Mouse (Mus musculus) adipocyte (in vitro differentiated cells): Measurements from ENCODE around the gene Elmo3.
A peak's percentile ranks its signal among the peaks of the same experiment; 100 is the strongest.

ENCODE experiments used
- DNase-seq: peaks from one replicate; pipeline ENCODE4 v3.0.0-alpha.2; 2016; ENCODE audit warnings: low spot score

Elmo3 gene

DNA sequence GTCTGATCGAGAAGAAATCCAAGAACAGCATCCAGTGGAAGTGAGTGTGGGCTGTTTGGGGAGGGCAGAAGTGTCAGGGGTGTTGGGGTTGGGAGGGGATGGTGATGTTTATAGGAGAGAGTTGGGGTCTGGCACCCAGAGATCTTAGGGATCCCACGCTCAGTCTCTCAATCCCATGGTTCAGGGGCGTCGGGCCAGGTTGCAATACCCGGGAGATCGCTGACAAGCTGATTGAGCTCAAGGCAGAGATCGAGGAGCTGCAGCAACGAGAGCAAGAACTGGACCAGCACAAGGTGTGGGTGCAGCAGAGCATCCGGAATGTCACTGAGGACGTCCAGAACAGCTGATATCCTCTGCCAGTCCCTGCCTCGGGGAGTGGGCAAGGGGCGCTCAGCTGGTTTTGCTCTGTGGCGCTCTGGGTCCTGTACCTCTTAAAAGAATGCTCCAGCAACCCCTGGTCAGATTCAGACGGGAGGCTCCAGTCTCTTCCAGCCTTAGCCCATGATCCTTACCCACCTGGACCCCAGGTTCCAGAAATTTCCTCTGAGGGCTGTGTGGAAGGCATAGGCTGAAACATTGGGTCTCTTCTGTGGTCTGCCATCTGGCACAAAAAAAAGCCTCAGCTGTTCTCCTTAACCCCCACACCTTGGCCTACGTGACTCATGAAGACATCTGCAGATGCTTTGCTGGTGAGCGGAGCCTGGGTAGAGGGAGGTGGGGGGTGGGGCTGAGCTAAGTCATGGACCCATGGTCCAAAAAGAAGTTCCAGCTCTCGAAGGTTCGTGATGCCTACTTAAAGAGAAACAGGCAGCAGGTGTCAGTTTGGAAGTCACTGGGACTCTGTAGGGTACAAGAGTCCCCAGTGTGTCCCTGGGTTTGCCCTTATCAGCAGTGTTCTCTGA is 6.8 kb upstream of the Elmo3 start:
- DNase-seq: no peak

GRCm38 (mm10) chr8:105299962-105300361 is 5.4 kb upstream of the Elmo3 start:
- no peak for DNase-seq

GRCm38 (mm10) chr8:105303396-105303795 is 2.0 kb upstream of the Elmo3 start:
- DNase-seq: no peak

- no peak for DNase-seq
Observed at GRCm38 (mm10) chr8:105303874-105304273, 1.5 kb upstream of the Elmo3 start.

DNA sequence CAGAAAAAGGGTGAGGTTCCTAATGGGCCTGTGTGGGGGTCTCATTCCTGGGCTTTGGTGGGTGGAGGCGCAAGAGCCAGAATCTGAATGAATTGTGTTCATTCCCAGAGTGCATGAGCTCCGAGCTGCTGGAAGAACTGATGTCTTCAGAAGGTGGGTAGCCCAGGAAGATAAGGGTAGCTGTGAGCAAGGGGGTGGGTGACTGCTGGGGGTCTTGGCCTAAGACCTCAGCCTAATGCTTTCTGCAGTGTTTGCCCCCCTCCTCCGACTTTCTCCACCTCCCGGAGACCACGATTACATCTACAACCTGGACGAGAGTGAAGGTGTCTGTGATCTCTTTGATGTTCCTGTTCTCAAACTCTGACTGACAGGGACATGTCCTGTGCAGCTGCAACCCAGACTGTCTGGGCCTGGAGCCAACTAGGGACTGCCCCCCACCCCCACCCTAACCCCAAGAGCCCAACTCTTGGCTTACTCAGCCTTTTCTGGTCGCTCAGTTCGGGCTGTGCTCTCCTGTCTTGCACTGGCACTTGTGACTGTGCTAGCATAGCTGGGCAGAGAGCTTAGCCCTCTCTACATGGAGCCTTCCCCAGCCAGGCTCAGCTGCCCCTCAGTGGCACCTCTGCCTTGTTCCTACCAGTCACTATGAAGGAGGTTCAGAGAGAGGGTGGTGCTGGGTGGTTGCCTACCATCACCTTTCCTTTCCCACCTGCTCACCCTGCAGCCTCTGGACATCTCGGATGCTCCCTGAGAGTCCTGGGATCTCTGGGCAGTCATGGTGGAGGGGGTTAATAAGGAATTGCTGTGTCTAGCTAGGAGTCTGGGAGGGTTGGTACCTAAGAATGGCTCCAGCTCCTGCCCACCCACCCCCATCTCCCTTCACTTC is 833 bp upstream of the Elmo3 start:
- DNase-seq: peak; percentile 76

GRCm38 (mm10) chr8:105306146-105306691 is 818 bp downstream of the Elmo3 start:
- DNase-seq: no peak

DNA sequence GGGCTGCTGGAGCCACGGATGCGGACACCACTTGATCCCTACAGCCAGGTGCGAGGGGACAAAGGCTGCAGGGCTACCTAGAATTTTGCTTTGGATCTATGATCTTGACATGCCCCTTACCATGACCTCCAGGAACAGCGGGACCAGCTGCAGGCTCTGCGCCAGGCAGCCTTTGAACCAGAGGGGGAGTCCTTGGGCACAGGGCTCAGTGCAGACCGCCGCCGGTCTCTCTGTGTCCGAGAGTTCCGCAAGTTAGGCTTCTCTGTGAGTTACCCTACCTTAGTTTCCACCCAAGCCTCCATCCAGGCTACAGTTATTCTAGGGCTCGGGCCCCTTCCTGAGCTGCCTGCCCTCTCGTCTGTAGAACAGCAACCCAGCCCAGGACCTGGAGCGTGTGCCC is 2.3 kb downstream of the Elmo3 start:
- DNase-seq: no peak

- no peak for DNase-seq
Observed at GRCm38 (mm10) chr8:105308428-105308827, 3.0 kb downstream of the Elmo3 start.

DNA sequence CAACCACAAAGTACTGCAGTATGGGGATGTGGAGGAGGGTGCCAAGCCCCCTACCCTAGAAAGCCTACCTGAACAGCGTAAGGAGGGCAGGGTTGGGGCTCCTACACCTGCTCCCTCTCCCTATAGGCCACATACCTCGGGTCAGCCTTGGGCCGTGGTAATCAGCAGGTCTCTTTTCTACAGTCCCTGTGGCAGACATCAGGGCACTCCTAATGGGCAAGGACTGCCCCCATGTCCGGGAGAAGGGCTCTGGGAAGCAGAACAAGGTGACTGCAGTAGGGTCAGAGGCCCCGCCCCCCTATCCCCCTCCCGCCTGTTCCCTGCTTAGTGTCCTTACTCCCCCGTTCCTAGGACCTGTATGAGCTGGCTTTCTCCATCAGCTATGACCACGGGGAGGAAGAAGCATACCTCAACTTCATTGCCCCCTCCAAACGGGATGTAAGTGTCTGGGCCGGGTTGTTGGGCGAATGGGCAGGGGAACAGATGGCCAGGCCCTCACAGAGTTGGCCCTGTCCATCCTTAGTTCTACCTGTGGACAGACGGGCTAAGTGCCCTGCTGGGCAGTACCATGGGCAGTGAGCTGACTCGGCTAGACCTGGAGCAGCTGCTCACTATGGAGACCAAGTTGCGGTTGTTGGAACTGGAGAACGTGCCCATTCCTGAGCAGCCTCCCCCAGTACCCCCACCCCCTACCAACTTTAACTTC is 3.9 kb downstream of the Elmo3 start:
- DNase-seq: no peak

GRCm38 (mm10) chr8:105310118-105310517 is 4.7 kb downstream of the Elmo3 start:
- no peak for DNase-seq

- DNase-seq: no peak
Observed at GRCm38 (mm10) chr8:105311718-105312117, 6.3 kb downstream of the Elmo3 start.

DNA sequence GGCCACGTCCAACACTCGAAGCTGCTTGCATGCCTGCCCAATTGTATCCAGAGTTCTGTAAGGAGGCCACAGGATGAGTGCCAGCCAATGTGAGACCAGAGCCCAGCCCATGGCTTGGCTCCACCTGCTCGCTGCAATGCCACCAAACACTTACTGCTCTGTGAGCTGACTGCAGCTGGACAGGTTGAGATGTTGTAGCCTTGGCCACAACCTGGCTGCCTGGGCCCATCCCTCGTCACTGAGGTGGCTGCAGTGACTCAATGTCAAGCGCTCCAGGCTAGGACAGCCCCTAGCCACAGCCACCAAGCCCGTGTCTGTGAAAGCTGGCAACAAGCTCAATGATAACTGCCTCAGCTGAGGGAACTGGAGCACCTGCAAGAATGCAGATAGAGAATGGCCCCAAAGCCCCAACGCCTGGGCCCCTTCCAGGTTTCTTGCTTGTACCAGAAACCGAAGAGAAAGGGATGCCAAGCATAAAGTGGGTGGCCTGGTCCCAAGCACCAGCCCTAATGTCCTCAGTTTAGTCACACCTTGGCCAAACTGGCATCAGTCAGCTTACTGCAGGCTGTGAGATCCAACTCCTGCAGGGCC is 7.6 kb downstream of the Elmo3 start:
- no peak for DNase-seq

DNA sequence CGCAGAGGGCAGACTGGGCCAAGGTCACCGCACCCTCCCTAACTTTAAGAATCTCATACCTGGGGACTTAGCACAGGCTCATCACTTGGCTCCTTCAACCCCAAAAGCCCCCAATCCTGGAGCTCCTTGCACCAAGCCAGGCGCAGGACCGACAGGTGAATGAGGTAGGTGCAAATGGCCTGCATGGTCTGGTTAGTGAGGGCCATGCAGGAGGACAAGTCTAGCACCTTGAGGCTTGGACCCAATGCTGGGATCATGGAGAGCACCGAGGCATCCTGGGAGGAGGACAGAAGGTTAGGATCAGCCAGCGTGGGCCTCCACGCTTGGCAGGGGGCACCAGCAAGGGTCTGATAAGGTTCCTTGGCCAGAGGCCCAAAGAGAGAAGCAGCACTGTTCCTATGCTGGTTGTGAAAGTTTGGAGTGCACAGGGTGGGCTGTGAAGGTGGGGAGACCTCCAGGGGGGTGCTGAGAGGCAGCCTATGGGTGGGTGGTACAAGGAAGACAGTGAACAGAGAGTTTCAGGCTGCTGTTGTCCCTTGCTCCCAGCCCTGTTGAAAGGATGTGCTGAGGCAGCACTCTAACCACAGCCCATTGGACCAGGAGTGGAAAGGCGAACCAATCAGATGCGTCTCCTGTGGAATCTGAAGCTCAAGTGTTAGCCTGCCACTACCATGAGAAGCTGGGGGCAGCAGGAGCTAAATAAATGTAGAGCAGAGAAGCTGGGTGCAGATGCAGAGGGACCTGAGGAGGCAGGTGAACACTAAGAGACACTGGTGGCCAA is 8.4 kb downstream of the Elmo3 start:
- DNase-seq: no peak

GRCm38 (mm10) chr8:105315073-105315769 is 9.8 kb downstream of the Elmo3 start:
- no peak for DNase-seq

GRCm38 (mm10) chr8:105317941-105318340 is 12.5 kb downstream of the Elmo3 start:
- DNase-seq: no peak

DNA sequence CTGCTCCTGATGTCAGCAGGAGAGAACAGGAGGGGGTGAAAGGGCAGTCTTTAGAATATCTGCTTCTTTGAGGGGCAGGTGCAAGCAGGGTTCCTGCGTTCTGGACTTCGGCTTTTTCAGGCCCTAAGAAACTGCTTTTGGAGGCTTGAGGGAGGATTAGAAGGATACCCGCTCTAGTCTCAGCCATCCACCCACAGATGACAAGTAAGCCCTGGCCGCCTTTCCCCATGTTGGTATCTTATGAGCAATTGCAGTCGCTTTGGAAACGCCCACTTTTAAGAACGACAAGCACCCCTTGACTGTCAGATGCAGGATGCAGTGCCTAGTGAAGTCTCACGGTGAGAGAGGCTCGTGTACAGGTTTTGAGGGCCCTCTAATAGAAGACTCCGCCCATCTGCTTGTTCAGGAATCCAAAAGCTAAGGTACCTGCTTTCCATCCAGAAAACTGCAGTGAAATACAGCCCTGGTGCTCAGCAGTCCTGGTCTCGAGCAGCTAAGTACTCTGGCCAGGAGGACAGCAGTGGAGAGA is 13.3 kb downstream of the Elmo3 start:
- DNase-seq: no peak

GRCm38 (mm10) chr8:105323183-105323582 is 17.8 kb downstream of the Elmo3 start:
- DNase-seq: no peak

GRCm38 (mm10) chr8:105325641-105326093 is 20.3 kb downstream of the Elmo3 start:
- DNase-seq: no peak

DNA sequence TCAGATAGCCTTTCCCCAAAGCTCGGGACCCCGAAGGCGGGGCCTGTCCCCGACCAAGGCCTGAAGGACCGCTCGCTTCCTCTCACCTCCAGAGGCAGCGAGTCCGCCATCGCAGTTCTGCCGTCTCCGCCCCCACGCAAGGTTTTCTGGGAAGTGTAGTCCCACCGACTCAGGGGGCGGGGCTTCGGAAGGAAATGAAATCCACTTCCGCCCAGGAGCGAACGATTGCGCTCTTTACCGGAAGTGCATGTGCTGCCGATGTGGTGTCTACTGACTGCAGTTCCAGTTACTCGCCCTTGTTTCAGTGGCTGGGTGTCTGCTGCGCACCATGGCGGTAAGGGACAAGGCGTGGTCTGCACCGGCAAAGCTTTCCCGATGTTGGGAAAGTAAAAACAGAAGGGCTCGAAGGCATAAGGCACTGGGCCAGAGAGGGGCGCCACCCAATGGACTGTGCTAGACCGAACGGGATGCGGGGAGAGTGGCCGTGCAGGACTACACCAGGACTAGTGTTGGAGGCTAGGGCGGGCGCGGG is 20.8 kb downstream of the Elmo3 start, which contains the start of the genes Lrrc29 and Tmem208:
Gene Lrrc29, minus strand, starts transcription at position 138 of the 532 bp plus-strand sequence.
Gene Tmem208, plus strand, starts transcription at position 214 of the 532 bp plus-strand sequence.
- peak; percentile 99 for DNase-seq
